Mouse (Mus musculus): ENCODE measurements at regions not wholly inside any gene's neighbourhood (a gene's known extent, or its start where the extent isn't known, plus 50 kb on each side); places are given as distances from the start of the nearest gene placed in this dataset.

DNA sequence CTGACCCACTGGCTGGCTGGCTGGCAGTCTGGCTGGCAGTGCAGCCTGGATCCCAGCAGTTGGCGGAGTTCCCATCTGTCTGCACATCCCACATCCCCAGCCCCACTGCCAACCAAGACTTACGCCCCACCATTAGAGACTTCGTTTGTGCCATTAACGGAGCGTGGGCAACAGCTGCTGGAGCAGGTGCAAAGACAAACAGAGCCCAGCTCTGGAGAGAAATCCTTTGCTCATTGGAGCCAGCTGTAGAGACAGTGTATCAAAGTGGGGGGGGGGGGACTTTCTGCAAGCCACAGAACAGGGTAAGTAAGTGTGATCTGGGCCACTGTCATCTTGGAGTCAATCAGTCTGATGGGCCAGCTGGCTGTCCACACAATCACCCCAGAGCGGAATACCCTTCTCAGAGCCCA is 52.3 kb downstream of the Rplp1 start:
- DNase-seq (ENCODE audit: low spot score): no peak

DNA sequence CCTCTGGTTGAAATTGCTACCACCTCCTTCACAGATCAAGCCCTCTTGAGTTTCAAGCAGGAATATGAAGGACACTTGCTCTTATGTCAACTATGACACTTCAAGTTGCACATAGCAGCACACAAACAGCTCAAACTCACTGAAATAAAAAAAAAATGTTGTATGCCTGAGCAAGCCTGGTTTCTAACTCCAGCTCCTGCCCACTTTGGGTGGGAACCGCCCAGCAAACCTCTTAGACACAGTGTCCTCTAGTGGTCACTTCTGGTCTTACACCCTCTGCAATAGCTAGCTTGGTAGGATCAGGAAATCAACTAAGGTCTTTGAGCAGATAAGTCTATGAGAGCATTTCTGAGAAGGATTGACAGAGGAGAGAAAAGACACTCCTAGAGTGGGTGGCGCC is 54.2 kb downstream of the Rplp1 start:
- no peak for DNase-seq (ENCODE audit: low spot score)

- no peak for DNase-seq (ENCODE audit: low spot score)
These were observed 54.9 kb downstream of the Rplp1 start for GRCm38 (mm10) chr9:61859438-61859837.

DNA sequence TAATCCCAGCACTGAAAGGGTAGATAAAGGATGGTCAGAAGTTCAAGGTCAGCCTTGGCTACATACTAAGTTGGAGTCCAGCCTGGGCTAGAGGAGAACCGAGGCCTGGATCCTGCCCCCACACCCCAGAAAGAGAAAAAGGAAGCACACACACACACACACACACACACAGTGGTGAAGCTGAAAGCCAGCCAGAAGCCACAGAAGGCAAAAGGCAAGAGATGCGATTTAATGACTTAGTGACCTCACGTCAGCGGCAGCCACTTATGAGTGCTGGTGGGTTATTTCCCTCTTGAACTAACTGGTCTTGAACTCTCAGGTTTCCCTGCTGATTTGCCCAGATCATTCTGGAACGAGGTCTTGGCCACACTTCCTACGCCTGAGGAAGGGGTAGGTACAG is 56.5 kb downstream of the Rplp1 start:
- DNase-seq (ENCODE audit: low spot score): no peak

DNA sequence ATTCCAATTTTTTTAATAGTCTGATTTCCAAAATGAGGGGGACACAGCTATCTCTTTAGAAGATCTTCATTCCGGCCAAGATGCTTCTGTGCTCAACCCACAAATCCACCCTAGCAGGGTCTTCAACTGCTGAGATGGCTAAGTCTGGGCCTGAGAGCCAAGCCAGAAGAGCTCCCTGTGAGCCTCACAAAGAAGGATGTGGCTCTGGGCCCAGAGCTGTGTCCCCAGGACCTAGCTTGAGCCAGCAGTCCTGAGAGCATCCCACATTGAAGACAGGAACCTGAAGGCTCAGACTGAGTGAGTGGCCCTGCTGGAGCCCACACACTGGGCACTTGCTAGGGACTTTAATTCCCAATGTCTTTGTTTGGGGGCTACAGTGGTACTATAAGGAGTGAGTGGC is 57.7 kb downstream of the Rplp1 start:
- DNase-seq (ENCODE audit: low spot score): no peak

- DNase-seq (ENCODE audit: low spot score): no peak
These were observed 58.7 kb downstream of the Rplp1 start for GRCm38 (mm10) chr9:61855686-61856085.

DNA sequence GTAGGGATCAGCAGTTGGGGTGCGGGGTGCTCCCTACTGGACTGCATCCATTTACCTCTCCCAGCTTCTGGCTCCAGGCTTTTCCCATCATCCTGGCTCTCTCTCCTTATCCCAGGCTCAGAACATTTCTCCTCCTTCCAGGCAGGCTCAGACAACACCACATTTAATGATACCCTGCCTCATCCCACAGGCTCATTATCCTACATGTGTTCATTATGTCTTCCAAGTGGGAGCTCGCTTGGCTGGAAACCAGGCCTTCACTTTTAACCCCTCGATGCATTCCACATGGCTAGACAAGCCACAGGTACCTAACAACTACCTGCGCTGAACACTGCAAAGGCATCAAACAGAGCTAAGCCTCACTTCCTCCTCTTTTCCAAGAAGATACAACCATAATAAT is 60.5 kb downstream of the Rplp1 start:
- no peak for DNase-seq (ENCODE audit: low spot score)

DNA sequence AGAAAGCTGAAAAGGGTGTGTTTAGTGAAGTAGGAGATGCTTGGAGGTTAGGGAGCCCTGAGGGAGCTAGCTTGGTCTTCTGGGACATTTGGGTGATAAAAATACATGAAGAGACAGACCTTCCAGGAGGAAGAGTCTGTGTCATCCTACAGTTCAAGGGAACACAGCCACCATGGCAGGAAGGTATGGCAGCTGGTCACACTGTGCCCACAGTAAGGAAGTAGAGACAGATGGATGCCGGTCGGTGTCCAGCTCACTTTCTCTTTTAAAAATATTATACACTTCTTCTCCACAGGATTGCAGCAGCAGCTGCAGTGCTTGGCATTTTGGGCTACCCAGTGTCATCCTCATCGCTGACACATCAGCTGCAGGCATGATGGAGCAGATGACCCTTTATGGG is 63.0 kb downstream of the Rplp1 start:
- DNase-seq (ENCODE audit: low spot score): no peak

- DNase-seq (ENCODE audit: low spot score): no peak
These were observed 65.9 kb downstream of the Rplp1 start for GRCm38 (mm10) chr9:61848401-61848800.

DNA sequence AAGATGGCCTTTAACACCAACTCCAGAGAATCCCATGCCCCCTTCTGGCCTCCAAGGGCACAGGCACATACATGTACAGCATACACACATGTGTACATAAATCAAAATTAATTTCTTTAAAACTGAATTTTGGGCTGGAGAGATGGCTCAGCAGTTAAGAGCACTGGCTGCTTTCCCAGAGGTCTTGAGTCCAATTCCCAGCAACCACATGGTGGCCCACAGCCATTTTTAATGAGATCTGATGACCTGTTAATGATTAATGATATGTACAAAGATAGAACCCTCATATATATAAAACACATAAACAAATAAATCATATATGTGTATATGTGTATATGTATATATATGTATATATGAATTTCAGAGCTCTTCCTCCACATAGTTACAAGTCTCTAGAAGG is 66.8 kb downstream of the Rplp1 start:
- no peak for DNase-seq (ENCODE audit: low spot score)

GRCm38 (mm10) chr9:61844645-61845044 is 69.7 kb downstream of the Rplp1 start:
- DNase-seq (ENCODE audit: low spot score): no peak

DNA sequence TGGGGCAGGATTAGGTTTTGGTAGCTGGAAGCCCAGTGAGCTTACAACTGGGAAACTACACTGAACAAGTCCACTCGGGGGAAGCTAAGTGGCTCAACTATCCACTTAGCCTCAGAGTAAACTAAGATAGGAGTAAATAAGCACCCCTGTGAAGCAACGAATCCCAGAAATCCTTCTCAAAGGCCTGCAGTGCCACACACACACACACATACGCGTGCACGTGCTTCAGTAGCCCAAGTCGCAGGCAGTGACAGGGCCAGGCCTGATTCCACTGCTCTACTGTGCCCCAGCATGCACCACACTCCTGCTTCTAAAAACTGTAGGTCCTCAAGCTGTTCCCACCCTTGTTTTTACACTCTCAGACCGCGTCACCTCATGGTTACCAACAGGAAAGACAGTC is 70.2 kb downstream of the Rplp1 start:
- no peak for DNase-seq (ENCODE audit: low spot score)

GRCm38 (mm10) chr9:61843513-61843912 is 70.8 kb downstream of the Rplp1 start:
- DNase-seq (ENCODE audit: low spot score): no peak

GRCm38 (mm10) chr9:61842384-61842783 is 72.0 kb downstream of the Rplp1 start:
- DNase-seq (ENCODE audit: low spot score): no peak

DNA sequence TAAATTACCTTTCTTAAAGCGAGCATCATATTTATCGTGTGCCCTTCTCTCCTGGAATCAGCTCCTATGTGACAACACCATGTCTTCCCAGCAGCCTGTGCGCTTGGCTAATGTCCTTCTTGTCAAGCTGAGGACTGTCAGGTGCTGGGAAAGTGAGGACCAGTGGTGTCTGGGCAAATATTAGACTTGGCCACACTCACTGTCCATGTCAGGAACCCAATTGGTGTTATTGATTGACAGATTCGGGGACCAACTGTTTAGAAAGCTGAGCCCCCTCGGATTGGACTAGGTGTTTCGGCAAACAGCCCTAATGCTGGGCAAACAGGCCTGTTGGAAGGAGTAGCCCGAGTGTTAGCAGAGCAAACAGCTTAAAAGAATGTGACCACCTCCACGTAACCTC is 73.1 kb downstream of the Rplp1 start:
- DNase-seq (ENCODE audit: low spot score): no peak

DNA sequence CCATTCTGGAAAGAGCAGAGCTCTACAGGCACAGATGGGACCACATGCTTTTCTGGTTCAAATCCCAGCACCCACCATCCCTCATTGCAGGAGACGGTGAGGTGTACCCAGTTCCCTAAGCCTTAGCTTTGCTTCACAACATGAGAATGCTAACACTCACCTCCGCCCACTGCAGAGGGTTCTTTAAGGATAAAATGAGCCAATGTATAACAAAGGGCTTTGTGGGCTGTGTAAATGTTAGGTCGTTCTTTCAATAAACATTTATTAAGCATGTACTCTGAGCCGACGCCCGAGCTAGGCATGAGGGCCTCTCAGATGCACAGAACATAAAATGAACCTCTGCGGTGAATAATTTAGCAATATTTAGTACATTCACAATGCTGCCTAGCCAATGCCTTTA is 74.0 kb downstream of the Rplp1 start:
- DNase-seq (ENCODE audit: low spot score): no peak

DNA sequence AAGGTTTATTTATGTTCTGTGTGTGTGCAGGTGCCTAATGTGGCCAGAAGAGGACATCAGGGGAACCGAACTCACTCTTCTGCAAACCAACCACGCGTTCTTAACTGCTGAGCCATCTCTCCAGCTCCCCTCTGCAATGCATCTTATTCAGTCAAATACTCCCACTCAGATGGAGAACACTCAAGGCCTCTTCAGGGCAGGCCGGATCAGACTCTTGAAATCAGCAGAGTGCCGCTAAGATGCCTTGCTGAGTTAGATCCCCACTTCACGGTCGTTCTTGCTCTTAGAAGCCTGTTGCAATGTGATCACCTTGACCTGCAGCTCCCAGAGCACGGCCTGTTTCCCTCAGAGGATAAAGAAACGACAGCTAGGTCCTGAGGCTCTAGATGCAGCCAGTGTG is 81.1 kb downstream of the Rplp1 start:
- DNase-seq (ENCODE audit: low spot score): no peak

DNA sequence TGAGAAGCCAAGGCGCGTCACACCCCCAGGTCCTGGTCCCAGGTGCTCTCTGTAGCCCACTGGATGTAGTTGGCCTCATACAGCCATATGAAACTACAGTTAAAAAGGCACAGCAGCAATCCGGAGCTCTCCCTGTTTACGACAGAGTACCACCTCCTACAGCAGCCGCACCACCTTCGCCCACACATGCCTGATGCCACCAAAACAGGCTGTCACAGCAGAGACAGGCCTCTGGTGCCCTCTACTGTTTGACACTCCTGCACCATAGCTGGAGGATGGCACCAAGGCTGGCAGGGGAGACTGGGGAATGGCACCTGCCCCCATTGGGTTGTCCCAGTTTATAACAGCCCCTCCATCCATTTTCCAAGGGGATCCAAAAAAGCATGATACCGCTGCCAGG is 84.1 kb downstream of the Rplp1 start:
- DNase-seq (ENCODE audit: low spot score): peak; percentile 12

- DNase-seq (ENCODE audit: low spot score): no peak
These were observed 84.6 kb downstream of the Rplp1 start for GRCm38 (mm10) chr9:61829736-61830135.

DNA sequence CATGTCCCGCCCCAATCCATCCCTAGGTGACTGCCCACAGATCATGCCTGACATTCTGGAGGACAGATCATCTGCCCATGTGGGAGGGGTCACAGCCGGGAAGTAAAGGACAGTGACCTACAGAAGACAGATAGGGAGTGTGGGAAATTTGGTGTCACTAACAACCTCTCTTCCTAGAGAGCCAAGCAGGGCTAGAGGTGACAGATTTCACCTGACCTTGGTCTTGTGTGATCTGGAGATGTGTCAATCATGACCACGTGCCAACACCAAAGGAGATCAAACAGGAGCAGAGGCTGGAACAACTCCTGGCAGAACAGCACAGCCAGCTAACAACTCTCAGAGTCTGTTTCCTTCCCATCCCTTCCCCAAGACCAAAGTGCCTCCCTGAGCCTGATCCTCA is 85.0 kb downstream of the Rplp1 start:
- no peak for DNase-seq (ENCODE audit: low spot score)

DNA sequence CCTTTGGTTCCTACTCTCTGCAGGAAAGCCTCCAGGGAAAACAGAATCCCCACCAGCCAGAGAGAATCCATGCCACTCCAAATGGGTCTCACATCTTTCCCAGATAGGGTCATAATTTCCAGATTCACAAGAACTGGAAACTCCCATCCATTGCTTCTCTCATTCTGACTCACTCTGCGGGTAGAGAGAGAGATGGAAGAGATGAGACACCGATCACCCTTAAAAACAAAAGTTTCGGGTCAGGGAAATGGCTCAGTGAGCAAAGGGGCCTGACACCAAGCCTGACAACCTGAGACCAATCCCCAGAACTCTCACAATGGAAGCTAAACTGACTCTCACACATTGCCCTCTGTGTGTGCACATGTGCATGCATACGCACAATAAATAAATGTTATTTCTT is 86.6 kb downstream of the Rplp1 start:
- no peak for DNase-seq (ENCODE audit: low spot score)

DNA sequence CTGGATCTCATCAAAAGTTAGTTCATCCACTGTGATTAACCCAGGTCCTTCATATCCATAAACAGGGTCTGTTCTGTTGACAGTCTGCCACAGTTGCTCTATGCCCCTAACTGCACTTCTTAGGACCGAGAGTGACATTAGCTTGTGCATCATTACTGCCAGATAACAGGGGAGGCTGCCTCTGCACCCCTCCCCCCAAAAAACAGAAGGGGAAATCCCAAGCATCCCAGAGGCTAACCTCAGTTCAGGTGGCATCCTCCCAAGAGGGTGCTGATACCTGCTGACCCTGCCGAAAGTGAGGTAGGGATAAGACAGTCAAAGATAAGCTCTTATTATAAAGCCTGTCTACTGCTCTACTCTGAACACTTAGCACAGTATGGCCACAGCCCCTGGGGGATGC is 87.3 kb downstream of the Rplp1 start:
- DNase-seq (ENCODE audit: low spot score): no peak

GRCm38 (mm10) chr9:61826415-61826814 is 87.9 kb downstream of the Rplp1 start:
- DNase-seq (ENCODE audit: low spot score): no peak

DNA sequence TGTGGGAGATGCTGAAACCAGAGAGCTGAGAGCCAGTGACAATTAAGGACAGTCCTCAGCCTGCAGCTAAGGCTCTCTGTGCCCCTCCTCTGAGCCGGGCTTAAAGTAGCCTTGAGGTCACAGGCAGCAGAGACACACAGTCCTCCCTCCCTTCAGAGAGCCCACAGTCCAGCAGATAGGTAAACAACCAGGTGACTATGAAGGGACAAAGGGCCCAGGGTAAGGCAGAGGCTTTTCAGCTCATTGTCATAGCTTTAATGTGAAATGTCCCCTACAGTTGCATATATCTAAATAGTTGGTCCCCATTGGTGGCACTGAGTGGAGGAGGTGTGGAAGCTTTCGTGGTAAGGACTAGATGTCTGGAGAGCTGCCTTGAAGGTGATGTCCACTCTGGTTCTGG is 88.5 kb downstream of the Rplp1 start:
- DNase-seq (ENCODE audit: low spot score): no peak

DNA sequence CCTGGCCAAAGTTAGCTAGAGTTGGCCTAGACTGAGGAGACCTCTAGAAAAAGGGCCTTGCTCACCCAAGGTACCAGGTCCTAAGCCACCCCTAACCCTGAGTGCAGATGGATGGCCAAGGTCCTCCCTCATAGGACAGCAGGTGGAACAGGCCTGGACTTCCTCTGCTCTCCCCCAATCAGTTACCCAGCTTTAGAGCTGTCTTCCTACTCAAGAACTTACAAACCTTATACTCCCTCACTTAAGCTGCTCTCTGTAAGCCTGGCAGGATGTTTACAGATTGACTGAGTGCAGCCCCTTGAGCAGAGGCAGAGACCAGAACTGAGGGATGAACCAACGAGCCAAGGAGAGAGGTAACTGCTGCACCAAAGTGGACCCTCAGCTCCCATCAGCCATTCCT is 94.5 kb downstream of the Rplp1 start:
- no peak for DNase-seq (ENCODE audit: low spot score)
